7 mouse cellular contexts compared by ENCODE assay signal in the genomic region with DNA sequence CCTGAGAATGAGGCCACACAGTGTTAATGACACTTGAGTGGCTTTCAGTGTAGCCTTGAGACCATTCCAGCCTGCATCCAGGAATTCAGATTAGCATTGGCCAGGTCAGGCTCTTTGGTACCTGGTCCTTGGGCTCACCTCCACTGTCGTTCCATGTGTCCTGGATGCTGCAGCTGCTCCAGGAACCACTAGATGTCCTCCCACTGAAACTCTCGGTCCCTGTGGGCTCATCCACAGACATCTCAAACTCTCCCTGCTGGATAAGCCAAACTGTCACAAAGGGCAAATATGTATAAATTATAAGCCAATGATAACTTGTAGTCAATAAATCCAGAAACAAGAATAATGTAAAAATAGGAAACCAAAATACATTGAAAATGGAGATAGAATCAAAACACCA.
DNase-seq lines count a peak whose midpoint lies in the region; ATAC-seq and TF ChIP-seq lines count a peak whose summit lies in the region.
"Not testable (repeated sequence)": the region's sequence is repeated elsewhere in the genome, so short reads cannot be mapped to it uniquely, and the experiment has no call there.

No protein-coding gene starts in this region.

- H3K4me3 ChIP-seq in cerebellum, adult 2 months (replicated peaks; ENCODE audit: insufficient read depth, low read depth, low read length); embryonic fibroblast, embryonic 13.5 days (ENCODE audit: insufficient read depth, low read length); hindbrain, postnatal 0 days (ENCODE audit: low read length); liver, embryonic 14.5 days (ENCODE audit: insufficient read depth in 1 of 2, low read depth in 2 of 2, low read length in 2 of 2); midbrain, embryonic 14.5 days (replicated peaks; ENCODE audit: low read depth, low read length): not testable (repeated sequence)

- not testable (repeated sequence) for H3K9me3 ChIP-seq in hindbrain, postnatal 0 days (ENCODE audit: low read length); liver, embryonic 14.5 days (ENCODE audit: control insufficient read depth, low read length); midbrain, embryonic 14.5 days (ENCODE audit: control insufficient read depth, low read length)

- not testable (repeated sequence) for H3K4me1 ChIP-seq in cerebellum, adult 2 months (ENCODE audit: control insufficient read depth, insufficient read depth, low read length); embryonic fibroblast, embryonic 13.5 days (ENCODE audit: control insufficient read depth, insufficient read depth, low read length); hindbrain, postnatal 0 days (ENCODE audit: insufficient read depth, low read length); liver, embryonic 14.5 days (replicated peaks; ENCODE audit: control insufficient read depth in 2 of 2, insufficient read depth in 2 of 2, low read length in 1 of 2); midbrain, embryonic 14.5 days (ENCODE audit: control insufficient read depth, insufficient read depth, low read length)

- not testable (repeated sequence) for H3K36me3 ChIP-seq in hindbrain, postnatal 0 days (ENCODE audit: insufficient read depth, low read length); liver, embryonic 14.5 days (replicated peaks; ENCODE audit: control insufficient read depth, insufficient read depth, low read depth); midbrain, embryonic 14.5 days (ENCODE audit: control insufficient read depth, insufficient read depth, low read length)

- H3K4me2 ChIP-seq in hindbrain, postnatal 0 days (ENCODE audit: low read depth, low read length); liver, embryonic 14.5 days (ENCODE audit: low read depth); midbrain, embryonic 14.5 days (ENCODE audit: low read length): not testable (repeated sequence)

- not testable (repeated sequence) for TF ChIP-seq EP300 in liver, embryonic 14.5 days (IDR thresholded peaks at IDR 0.05; ENCODE audit: low read depth)

- peak; percentile 7 for DNase-seq in ES-CJ7 (ENCODE audit: low read depth, low spot score)
- not testable (repeated sequence) for DNase-seq in cerebellum, adult 2 months; liver, embryonic 14.5 days (ENCODE audit: low read depth in 3 of 3, low spot score in 3 of 3)
- DNase-seq in hindbrain, postnatal 0 days (ENCODE audit: low spot score) = peak; percentile 33
- DNase-seq in kidney, postnatal 14 days = peak; percentile 12
- peak; percentile 35 for DNase-seq in midbrain, embryonic 14.5 days

- H3K27ac ChIP-seq in cerebellum, adult 2 months (ENCODE audit: insufficient read depth, low read length); embryonic fibroblast, embryonic 13.5 days (ENCODE audit: insufficient read depth, low read length); hindbrain, postnatal 0 days; liver, embryonic 14.5 days; midbrain, embryonic 14.5 days (replicated peaks; ENCODE audit: low read depth, low read length): not testable (repeated sequence)

- TF ChIP-seq POLR2A in cerebellum, adult 2 months (IDR thresholded peaks at IDR 0.05; ENCODE audit: borderline replicate concordance, insufficient read depth, low read length); embryonic fibroblast, embryonic 13.5 days (IDR thresholded peaks at IDR 0.05; ENCODE audit: low read depth, low read length): not testable (repeated sequence)

- peak; percentile 5; the same call in 1 of the 2 replicates for TF ChIP-seq CTCF in cerebellum, adult 2 months (IDR thresholded peaks at IDR 0.05; ENCODE audit: borderline replicate concordance, insufficient read depth, low read depth, low read length)
- peak; percentile 38; the same call in 1 of the 2 replicates for TF ChIP-seq CTCF in embryonic fibroblast, embryonic 13.5 days (IDR thresholded peaks at IDR 0.05; ENCODE audit: borderline replicate concordance, insufficient read depth, low read length)
- TF ChIP-seq CTCF in hindbrain, postnatal 0 days (IDR thresholded peaks at IDR 0.05; ENCODE audit: low read depth) = peak; percentile 65
- TF ChIP-seq CTCF in liver, embryonic 14.5 days (IDR thresholded peaks at IDR 0.05; ENCODE audit: low read depth) = peak; percentile 37

- 21% methylated on average over 2 of the region's 2 CpGs for WGBS in cerebellum, adult 2 months
- 26% methylated on average over 2 of the region's 2 CpGs for WGBS in hindbrain, postnatal 0 days
- WGBS in liver, embryonic 14.5 days (ENCODE audit: insufficient replicate concordance) = 12% methylated on average over 2 of the region's 2 CpGs
- WGBS in midbrain, embryonic 14.5 days = 15% methylated on average over 2 of the region's 2 CpGs

- not testable (repeated sequence) for ATAC-seq in hindbrain, postnatal 0 days; liver, embryonic 14.5 days (ENCODE audit: insufficient read depth); midbrain, embryonic 14.5 days (ENCODE audit: low FRiP score, low TSS enrichment)

- H3K9ac ChIP-seq in hindbrain, postnatal 0 days (replicated peaks; ENCODE audit: low read length); liver, embryonic 14.5 days (replicated peaks); midbrain, embryonic 14.5 days (replicated peaks; ENCODE audit: low read length): not testable (repeated sequence)

- H3K27me3 ChIP-seq in cerebellum, adult 2 months (ENCODE audit: control insufficient read depth, insufficient read depth, low read length); hindbrain, postnatal 0 days (ENCODE audit: insufficient read depth, low read length); liver, embryonic 14.5 days (ENCODE audit: control insufficient read depth, insufficient read depth, low read length); midbrain, embryonic 14.5 days (ENCODE audit: control insufficient read depth, insufficient read depth, low read length): not testable (repeated sequence)

Comparison
In these comparisons a context has a peak if more than half of its experiments do, and no peak if none do; other contexts are left out.
1. CTCF ChIP-seq: peak in every context shown above with its lines; median percentile 65 in hindbrain, postnatal 0 days; 38 in embryonic fibroblast, embryonic 13.5 days; 37 in liver, embryonic 14.5 days; 5 in cerebellum, adult 2 months.